Mouse (Mus musculus) inflammation-experienced regulatory T-cells, adult 16 weeks (primary cell): ENCODE measurements around the gene Mas1. TPM values are rescaled to one million over a fixed set of nuclear protein-coding genes. Genes with fewer than 3 reads are reported as not detected.

Experiments used
- polyA plus RNA-seq: library from polyadenylated mRNA; unstranded; fragments of 100-300 nt; shearing (Covaris generic); gene quantifications from one replicate; pipeline ENCODE4 v1.2.1, GENCODE M21; 2017

The Mas1 gene
- polyA plus RNA-seq: 0.29 TPM

DNA sequence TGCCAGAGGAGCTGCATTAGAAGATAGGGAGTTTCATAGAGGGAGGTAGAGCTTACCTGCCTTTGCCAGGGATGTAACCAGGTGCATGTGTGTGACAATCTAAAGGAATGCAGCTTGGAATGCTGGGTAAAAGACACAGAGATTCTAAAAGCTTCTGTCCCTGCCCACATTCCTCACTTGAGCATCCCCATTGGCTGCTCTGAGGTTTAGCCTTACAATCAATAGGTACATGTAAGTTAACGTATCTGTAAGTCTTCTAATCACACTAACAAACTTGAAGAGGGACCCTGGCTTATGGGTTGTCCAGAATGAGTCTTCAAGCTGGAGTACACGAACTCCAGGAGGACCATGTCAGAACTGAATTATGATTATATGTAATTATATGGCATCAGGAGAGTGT is at the start of gene Mas1:
TSS of gene Mas1 (minus strand) at position 101 of the 400 bp plus-strand sequence.

GRCm38 (mm10) chr17:12915881-12916583 is 48.1 kb upstream of the Mas1 start, which contains the start of gene Mrpl18:
Gene Mrpl18, minus strand, starts transcription at chr17:12916345.

DNA sequence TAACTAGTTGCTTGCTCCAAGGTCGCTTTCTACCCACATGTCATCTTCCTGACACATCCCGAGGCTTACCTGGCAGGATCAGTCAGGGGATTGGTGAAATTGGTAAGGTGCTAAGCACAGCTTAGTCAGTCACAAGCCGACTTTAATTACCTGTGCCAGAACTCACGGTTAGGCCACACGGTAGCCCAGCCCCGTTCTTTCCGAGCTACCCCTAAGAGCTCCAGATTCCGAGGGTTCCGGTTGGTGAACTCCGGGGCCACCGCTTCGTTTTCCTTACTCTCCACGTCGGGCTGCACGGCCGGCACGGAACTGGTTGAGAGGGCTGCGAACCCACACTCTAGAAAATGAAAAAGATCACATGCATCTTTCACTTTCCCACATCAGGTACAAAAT is 47.5 kb upstream of the Mas1 start, which contains the start of gene Tcp1:
TSS of gene Tcp1 (plus strand) at position 214 of the 393 bp plus-strand sequence.

GRCm38 (mm10) chr17:12909361-12910280 is 41.7 kb upstream of the Mas1 start, which contains the start of gene Pnldc1:
Gene Pnldc1, minus strand, starts transcription at chr17:12910230.

GRCm38 (mm10) chr17:12875734-12876133 is 7.8 kb upstream of the Mas1 start, which contains the start of gene Mrgprh:
Gene Mrgprh, plus strand, starts transcription at chr17:12876034.

Other genes with a start within 250 kb of the Mas1 start
- 0.15 TPM for gene Slc22a1, start 192.3 kb downstream of the Mas1 start, polyA plus RNA-seq
- 31.1 TPM for gene Igf2r, start 98.5 kb downstream of the Mas1 start, polyA plus RNA-seq
- gene Mrgprh, start 7.9 kb upstream of the Mas1 start, polyA plus RNA-seq: not detected
- gene Pnldc1, start 42.1 kb upstream of the Mas1 start, polyA plus RNA-seq: 0.82 TPM
- gene Tcp1, start 47.6 kb upstream of the Mas1 start, polyA plus RNA-seq: 232 TPM
- 127 TPM for gene Mrpl18, start 48.2 kb upstream of the Mas1 start, polyA plus RNA-seq
- gene Acat3, start 72.5 kb upstream of the Mas1 start, polyA plus RNA-seq: 0.72 TPM
- 42.8 TPM for gene Acat2, start 92.6 kb upstream of the Mas1 start, polyA plus RNA-seq
- gene Wtap, start 126.0 kb upstream of the Mas1 start, polyA plus RNA-seq: 30.7 TPM
- 123 TPM for gene Sod2, start 138.7 kb upstream of the Mas1 start, polyA plus RNA-seq
- gene Gpr31b, start 184.2 kb upstream of the Mas1 start, polyA plus RNA-seq: not detected
- not detected for gene Tcp10b, start 193.0 kb upstream of the Mas1 start, polyA plus RNA-seq